Mouse (Mus musculus) ES-Bruce4 (cell line): ENCODE results near the gene Olfr718-ps1.

Source experiments
- CTCF ChIP-seq: IDR thresholded peaks from one replicate; pipeline ENCODE4 v1.8.1; 2011; ENCODE audit warnings: low read depth, low read length
- EP300 ChIP-seq: IDR thresholded peaks from 2 replicates; pipeline ENCODE4 v1.6.1; 2011; ENCODE audit warnings: low read depth, low read length; ENCODE audit not compliant: insufficient read depth

DNA sequence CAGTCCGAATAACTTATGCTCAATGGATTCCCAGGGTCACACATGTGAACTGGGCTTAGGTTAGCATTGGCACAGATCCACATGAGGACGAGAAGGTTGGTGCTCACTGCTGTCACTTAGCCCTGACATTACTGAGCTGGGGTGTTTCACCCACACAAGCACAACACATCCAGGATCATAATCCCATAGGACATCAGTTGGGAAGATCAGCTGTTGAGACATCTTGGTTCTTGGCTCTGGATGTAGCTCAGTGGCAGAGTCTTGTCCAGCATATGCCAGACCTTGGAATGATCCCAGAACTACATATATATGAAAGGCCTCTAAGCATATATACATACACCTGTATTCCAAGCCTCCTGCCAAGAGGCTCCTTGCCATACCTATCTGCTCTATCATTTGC, 47.8 kb upstream of the Olfr718-ps1 start:
- no peak for TF ChIP-seq CTCF
- no peak for TF ChIP-seq EP300
